Mouse (Mus musculus) ES-E14 (cell line): ENCODE measurements around the gene Incenp. TPM values are rescaled to one million over a fixed set of nuclear protein-coding genes. Genes with fewer than 3 reads are reported as not detected.

ENCODE experiments used
- DNase-seq: peaks from one replicate; pipeline ENCODE4 v3.0.0-alpha.2; 2013; ENCODE audit warnings: low read depth, low spot score
- H3K27ac ChIP-seq: 2 replicates; pipeline ENCODE4 v1.5.1; 2012; ENCODE audit warnings: low read depth, mild to moderate bottlenecking, low read length, moderate library complexity, mixed read lengths; ENCODE audit not compliant: poor library complexity, insufficient read depth, severe bottlenecking
- H3K36me3 ChIP-seq: 2 replicates; pipeline ENCODE4 v1.6.1; 2012; ENCODE audit warnings: mild to moderate bottlenecking, low read length, moderate library complexity, mixed read lengths; ENCODE audit not compliant: control insufficient read depth, poor library complexity, insufficient read depth, severe bottlenecking
- H3K4me1 ChIP-seq, 2 experiments: fragments of 150-350 bp in 1 of 2; sonication (generic) in 1 of 2; 2 replicates each; pipeline ENCODE4 v1.6.1; 2012; ENCODE audit warnings: low read length in 2 of 2, mild to moderate bottlenecking in 1 of 2, mixed read lengths in 1 of 2; ENCODE audit not compliant: control insufficient read depth in 2 of 2, insufficient read depth in 2 of 2, poor library complexity in 1 of 2
- H3K4me3 ChIP-seq, 2 experiments: fragments of 150-350 bp in 1 of 2; sonication (generic) in 1 of 2; 2 replicates each; pipeline ENCODE4 v1.5.1; 2012; ENCODE audit warnings: low read length in 2 of 2, low read depth in 1 of 2, mild to moderate bottlenecking in 1 of 2, mixed read lengths in 1 of 2; ENCODE audit not compliant: insufficient read depth in 1 of 2, poor library complexity in 1 of 2, severe bottlenecking in 1 of 2
- H3K9ac ChIP-seq: 2 replicates; pipeline ENCODE4 v1.6.1; 2012; ENCODE audit warnings: low read depth, mild to moderate bottlenecking, low read length, mixed read lengths; ENCODE audit not compliant: poor library complexity, insufficient read depth, severe bottlenecking
- H3K9me3 ChIP-seq: fragments of 150-350 bp; sonication (generic); 2 replicates; pipeline ENCODE4 v1.6.1; 2012; ENCODE audit warnings: low read depth, mild to moderate bottlenecking, low read length; ENCODE audit not compliant: control insufficient read depth, insufficient read depth
- CHD2 ChIP-seq: IDR thresholded peaks from 2 replicates; pipeline ENCODE4 v1.6.1; 2014; ENCODE audit warnings: mild to moderate bottlenecking, low read depth, low read length, inconsistent platforms
- HCFC1 ChIP-seq: IDR thresholded peaks from 2 replicates; pipeline ENCODE4 v1.6.1; 2012; ENCODE audit warnings: low read length, inconsistent platforms, borderline replicate concordance; ENCODE audit not compliant: insufficient read depth
- MAFK ChIP-seq: IDR thresholded peaks from 2 replicates; pipeline ENCODE4 v1.6.1; 2014; ENCODE audit warnings: mild to moderate bottlenecking, low read depth, low read length, inconsistent platforms; ENCODE audit not compliant: insufficient read depth
- ZC3H11A ChIP-seq: IDR thresholded peaks from 2 replicates; pipeline ENCODE4 v1.6.1; 2012; ENCODE audit warnings: low read depth, mild to moderate bottlenecking, inconsistent platforms, low read length, borderline replicate concordance
- ZNF384 ChIP-seq: IDR thresholded peaks from 2 replicates; pipeline ENCODE4 v1.6.1; 2012; ENCODE audit warnings: low read depth, low read length, inconsistent platforms
- in situ Hi-C, 2 experiments: fragments of 600-800 bp; cut with MboI; formaldehyde crosslinking; loops; one replicate each; pipeline ENCODE4 v1.15.1; 2025; ENCODE audit warnings: low sequenced_read_pairs in 2 of 2, inconsistent platforms in 1 of 2; ENCODE audit not compliant: unreplicated experiment in 2 of 2
- total RNA-seq: library from RNA; depleted of rRNA; stranded (reverse); fragments of 300-350 nt; gene quantifications from 2 replicates; pipeline ENCODE4 v1.2.3, GENCODE M21; 2012

The Incenp gene
- total RNA-seq, 1 experiment: 107 TPM

GRCm38 (mm10) chr19:9941809-9942208, 42.5 kb upstream of the Incenp start:
- TF ChIP-seq CHD2: no peak
- TF ChIP-seq ZNF384: no peak
- TF ChIP-seq ZC3H11A: no peak
- no peak for TF ChIP-seq HCFC1
- no peak for TF ChIP-seq MAFK
- in situ Hi-C loops: no loop called here
- H3K9ac ChIP-seq: no peak overlapping the region
- no peaks in the 10 kb centered on the region for H3K9me3 ChIP-seq
- no peak overlapping the region for H3K4me3 ChIP-seq
- no peak for DNase-seq
- no peaks in the 10 kb centered on the region for H3K36me3 ChIP-seq
- H3K27ac ChIP-seq: no peak overlapping the region
- H3K4me1 ChIP-seq: peaks cover 22 to 24% of the 10 kb centered on the region in 2 experiments

- Histone ChIP-seq H3K36me3 (no peaks in the 10 kb centered on the region), H3K9me3 (no peaks in the 10 kb centered on the region), H3K27ac (no peak overlapping the region), H3K4me3 (no peak overlapping the region), H3K4me1 (peaks cover 22 to 24% of the 10 kb centered on the region in 2 experiments), H3K9ac (no peak overlapping the region)
- no peak for TF ChIP-seq CHD2
- TF ChIP-seq ZNF384: no peak
- no peak for TF ChIP-seq HCFC1
- no peak for TF ChIP-seq ZC3H11A
- TF ChIP-seq MAFK: no peak
- in situ Hi-C loops: no loop called here
- no peak for DNase-seq
Measured at GRCm38 (mm10) chr19:9940903-9941302, 41.6 kb upstream of the Incenp start.

GRCm38 (mm10) chr19:9939841-9940240, 40.5 kb upstream of the Incenp start:
- no peak overlapping the region for H3K4me3 ChIP-seq
- DNase-seq: no peak
- TF ChIP-seq ZC3H11A (no peak), HCFC1 (no peak), MAFK (no peak), CHD2 (no peak), ZNF384 (no peak)
- no peak overlapping the region for H3K9ac ChIP-seq
- no peaks in the 10 kb centered on the region for H3K36me3 ChIP-seq
- no peaks in the 10 kb centered on the region for H3K9me3 ChIP-seq
- H3K4me1 ChIP-seq: peaks cover 22 to 24% of the 10 kb centered on the region in 2 experiments
- in situ Hi-C loops: no loop called here
- no peak overlapping the region for H3K27ac ChIP-seq

GRCm38 (mm10) chr19:9938824-9939303, 39.5 kb upstream of the Incenp start:
- Histone ChIP-seq H3K9me3 (no peaks in the 10 kb centered on the region), H3K4me1 (peaks cover 22 to 24% of the 10 kb centered on the region in 2 experiments), H3K27ac (no peak overlapping the region; the same call in 1 of the 2 replicates), H3K36me3 (no peaks in the 10 kb centered on the region), H3K4me3 (peak overlapping the region; percentile 1 to 35; a peak in 1 of 4 replicates), H3K9ac (0 out of 2 replicates have a peak overlapping the region, but pooled peaks have one; percentile 16)
- no peak for DNase-seq
- TF ChIP-seq CHD2: no peak
- no peak; the same call in 1 of the 2 replicates for TF ChIP-seq MAFK
- TF ChIP-seq ZNF384: no peak
- no peak for TF ChIP-seq HCFC1
- no peak for TF ChIP-seq ZC3H11A
- in situ Hi-C loops: no loop called here
